29 mouse cellular contexts compared by ENCODE assay signal in genomic region chr9:105989468-105989867, GRCm38 (mm10). TPM values are rescaled to one million over a fixed set of nuclear protein-coding genes. Genes with fewer than 3 reads are reported as not detected.
DNase-seq lines count a peak whose midpoint lies in the region; ATAC-seq and TF ChIP-seq lines count a peak whose summit lies in the region.
"Had no signal": no experiment of that assay in that cellular context is flagged by ENCODE, and none has a peak within 500 bp of the region (broad histone marks: within the 10 kb centered on the region; RNA-seq: fewer than 3 reads in every experiment).

No protein-coding gene starts in this region.

- no peak overlapping the region for H3K9ac ChIP-seq in forebrain, embryonic 14.5 days (ENCODE audit: low read length)
- no peak overlapping the region for H3K9ac ChIP-seq in midbrain, embryonic 11.5 days (ENCODE audit: low read length)
- H3K9ac ChIP-seq in midbrain, embryonic 13.5 days (replicated peaks) = no peak overlapping the region
- H3K9ac ChIP-seq: embryonic facial prominence, embryonic 12.5 days; embryonic facial prominence, embryonic 15.5 days; forebrain, embryonic 13.5 days; heart, embryonic 13.5 days; hindbrain, embryonic 14.5 days had no signal

- no peaks in the 10 kb centered on the region for H3K36me3 ChIP-seq in forebrain, embryonic 14.5 days (ENCODE audit: control insufficient read depth, insufficient read depth, low read length)
- no peaks in the 10 kb centered on the region for H3K36me3 ChIP-seq in forebrain, embryonic 10.5 days (replicated peaks)
- H3K36me3 ChIP-seq in midbrain, embryonic 11.5 days (ENCODE audit: control insufficient read depth, insufficient read depth, low read length) = no peaks in the 10 kb centered on the region
- H3K36me3 ChIP-seq in midbrain, embryonic 13.5 days = no peaks in the 10 kb centered on the region
- H3K36me3 ChIP-seq: embryonic facial prominence, embryonic 12.5 days; embryonic facial prominence, embryonic 15.5 days; heart, embryonic 10.5 days; heart, embryonic 13.5 days had no signal

- 78% methylated on average over 6 of the region's 6 CpGs for WGBS in forebrain, embryonic 14.5 days
- 89% methylated on average over 6 of the region's 6 CpGs for WGBS in forebrain, embryonic 10.5 days
- whole genome bisulfite sequencing in midbrain, embryonic 11.5 days = 91% methylated on average over 6 of the region's 6 CpGs
- WGBS in midbrain, embryonic 13.5 days = 86% methylated on average over 6 of the region's 6 CpGs
- 84% methylated on average over 6 of the region's 6 CpGs for WGBS in lung, adult 2 months

- DNase-seq in forebrain, embryonic 14.5 days (ENCODE audit: low spot score) = peak; percentile 25
- DNase-seq in forebrain, embryonic 10.5 days (ENCODE audit: extremely low spot score, low spot score) = no peak
- peak; percentile 20 to 38 for DNase-seq in frontal cortex, postnatal 10 days (ENCODE audit: low spot score in 2 of 2)
- no peak for DNase-seq in frontal cortex, postnatal 14 days (ENCODE audit: low spot score in 2 of 2)
- DNase-seq in midbrain, embryonic 11.5 days (ENCODE audit: low spot score, missing footprints) = peak; percentile 41
- peak; percentile 35 for DNase-seq in brain, embryonic 14.5 days (ENCODE audit: low read depth)
- no peak for DNase-seq in lung, adult 2 months
- DNase-seq: adrenal gland, adult 8-10 months; adrenal gland, postnatal 25 days; cerebellum, adult 11 months; cerebellum, adult 2 months; cerebellum, adult 9-11 months; cerebellum, postnatal 25 days; gastrocnemius, postnatal 10 days; gastrocnemius, postnatal 36 days; heart, adult 2 months; heart, postnatal 14 days; heart, postnatal 4 days had no signal

- H3K9me3 ChIP-seq in forebrain, embryonic 14.5 days (replicated peaks; ENCODE audit: control insufficient read depth, low read length) = no peaks in the 10 kb centered on the region
- no peaks in the 10 kb centered on the region for H3K9me3 ChIP-seq in forebrain, embryonic 10.5 days
- no peaks in the 10 kb centered on the region for H3K9me3 ChIP-seq in midbrain, embryonic 11.5 days (ENCODE audit: control insufficient read depth, low read length)
- H3K9me3 ChIP-seq in midbrain, embryonic 13.5 days = no peaks in the 10 kb centered on the region
- H3K9me3 ChIP-seq: embryonic facial prominence, embryonic 12.5 days; embryonic facial prominence, embryonic 15.5 days; forebrain, embryonic 13.5 days; heart, embryonic 10.5 days; heart, embryonic 13.5 days had no signal

- H3K4me1 ChIP-seq in forebrain, embryonic 14.5 days (ENCODE audit: control insufficient read depth, insufficient read depth, low read length) = peaks cover 8% of the 10 kb centered on the region; the same call in 1 of the 2 replicates
- peaks cover 12% of the 10 kb centered on the region for H3K4me1 ChIP-seq in forebrain, embryonic 10.5 days
- H3K4me1 ChIP-seq in midbrain, embryonic 11.5 days (ENCODE audit: control insufficient read depth, insufficient read depth, low read length) = peaks cover 6% of the 10 kb centered on the region
- peaks cover 11% of the 10 kb centered on the region for H3K4me1 ChIP-seq in midbrain, embryonic 13.5 days (replicated peaks)
- no peaks in the 10 kb centered on the region for H3K4me1 ChIP-seq in lung, adult 2 months (ENCODE audit: control insufficient read depth, insufficient read depth, low read length)
- H3K4me1 ChIP-seq: embryonic facial prominence, embryonic 12.5 days; embryonic facial prominence, embryonic 15.5 days; heart, embryonic 10.5 days; heart, embryonic 13.5 days had no signal

- no peak overlapping the region for H3K4me2 ChIP-seq in forebrain, embryonic 14.5 days (ENCODE audit: low read length)
- no peak overlapping the region for H3K4me2 ChIP-seq in midbrain, embryonic 11.5 days
- H3K4me2 ChIP-seq in midbrain, embryonic 13.5 days (replicated peaks) = no peak overlapping the region
- H3K4me2 ChIP-seq: embryonic facial prominence, embryonic 12.5 days; embryonic facial prominence, embryonic 15.5 days; forebrain, embryonic 13.5 days; heart, embryonic 13.5 days; hindbrain, embryonic 14.5 days had no signal

- ATAC-seq in forebrain, embryonic 14.5 days = no peak
- ATAC-seq in midbrain, embryonic 11.5 days (ENCODE audit: low FRiP score) = no peak
- ATAC-seq in midbrain, embryonic 13.5 days = no peak
- ATAC-seq: activated CD4-positive, CD25-positive, alpha-beta regulatory T cell, adult 4 months; forebrain, embryonic 13.5 days; hindbrain, postnatal 0 days; inflammation-experienced regulatory T-cells, adult 6 months had no signal

- H3K27me3 ChIP-seq in forebrain, embryonic 14.5 days (replicated peaks; ENCODE audit: control insufficient read depth, insufficient read depth, low read length) = no peaks in the 10 kb centered on the region
- H3K27me3 ChIP-seq in forebrain, embryonic 10.5 days (ENCODE audit: poor library complexity, severe bottlenecking) = no peaks in the 10 kb centered on the region
- no peaks in the 10 kb centered on the region for H3K27me3 ChIP-seq in midbrain, embryonic 11.5 days (ENCODE audit: control insufficient read depth, insufficient read depth, low read length)
- no peaks in the 10 kb centered on the region for H3K27me3 ChIP-seq in midbrain, embryonic 13.5 days
- H3K27me3 ChIP-seq: embryonic facial prominence, embryonic 12.5 days; embryonic facial prominence, embryonic 15.5 days; forebrain, embryonic 13.5 days had no signal

- H3K27ac ChIP-seq in forebrain, embryonic 14.5 days (ENCODE audit: low read depth, low read length) = no peak overlapping the region
- H3K27ac ChIP-seq in forebrain, embryonic 10.5 days = no peak overlapping the region
- no peak overlapping the region for H3K27ac ChIP-seq in midbrain, embryonic 11.5 days (ENCODE audit: low read depth, low read length)
- no peak overlapping the region for H3K27ac ChIP-seq in midbrain, embryonic 13.5 days
- H3K27ac ChIP-seq: embryonic facial prominence, embryonic 12.5 days; embryonic facial prominence, embryonic 15.5 days; forebrain, embryonic 13.5 days; heart, adult 2 months; heart, embryonic 10.5 days; heart, embryonic 13.5 days; hindbrain, embryonic 14.5 days; hindbrain, postnatal 0 days had no signal

- no peak overlapping the region for H3K4me3 ChIP-seq in forebrain, embryonic 14.5 days (ENCODE audit: low read depth, low read length)
- H3K4me3 ChIP-seq in forebrain, embryonic 10.5 days = no peak overlapping the region
- H3K4me3 ChIP-seq in midbrain, embryonic 11.5 days (ENCODE audit: low read depth, low read length) = no peak overlapping the region
- H3K4me3 ChIP-seq in midbrain, embryonic 13.5 days (replicated peaks) = no peak overlapping the region
- H3K4me3 ChIP-seq in lung, adult 2 months (replicated peaks; ENCODE audit: extremely low read depth, low read depth, low read length) = no peak overlapping the region
- H3K4me3 ChIP-seq: embryonic facial prominence, embryonic 12.5 days; embryonic facial prominence, embryonic 15.5 days; forebrain, embryonic 13.5 days; heart, adult 2 months; heart, embryonic 10.5 days; heart, embryonic 13.5 days had no signal

- TF ChIP-seq CTCF in brain, embryonic 14.5 days (IDR thresholded peaks at IDR 0.05; ENCODE audit: borderline replicate concordance, extremely low read depth, insufficient read depth, insufficient read length) = no peak
- no peak for TF ChIP-seq CTCF in lung, adult 2 months (IDR thresholded peaks at IDR 0.05; ENCODE audit: insufficient read depth, low read length)

- no peak for TF ChIP-seq POLR2A in brain, embryonic 14.5 days (IDR thresholded peaks at IDR 0.05; ENCODE audit: borderline replicate concordance, extremely low read depth, insufficient read depth, insufficient read length, poor library complexity, severe bottlenecking)
- no peak for TF ChIP-seq POLR2A in lung, adult 2 months (IDR thresholded peaks at IDR 0.05; ENCODE audit: borderline replicate concordance, extremely low read depth, low read depth, low read length)

RNA-seq across cellular contexts. Expression of gene Col6a5, which starts 29.0 kb away (rescaled TPM):
- polyA plus RNA-seq in forebrain, embryonic 14.5 days (2014; fragmentation: Nextera tagmentation; extraction: Ambion mirVana) = 0.10 and 0.15 TPM in 2 replicates
- not detected in 2 replicates for polyA plus RNA-seq in forebrain, embryonic 10.5 days (2016; fragmentation: Nextera tagmentation; extraction: Ambion mirVana)
- 0.03 TPM in 2 replicates for polyA plus RNA-seq in midbrain, embryonic 11.5 days (2014; fragmentation: Nextera tagmentation; extraction: Ambion mirVana)
- 0.09 TPM in 2 replicates for polyA plus RNA-seq in midbrain, embryonic 13.5 days (2015; fragmentation: Nextera tagmentation; extraction: Ambion mirVana)
- 0.57 and 1.00 TPM in 2 replicates for polyA plus RNA-seq in brain, embryonic 14.5 days (2012; rRNA removed)
- 0.41 and 1.0 TPM in 2 replicates for polyA plus RNA-seq in lung, adult 2 months (2012; rRNA removed)
- polyA plus RNA-seq: activated CD4-positive, CD25-positive, alpha-beta regulatory T cell, adult 4 months; heart, embryonic 10.5 days; hindbrain, embryonic 11.5 days; hindbrain, embryonic 14.5 days; inflammation-experienced regulatory T-cells, adult 6 months had no signal

Comparison
In these comparisons a context has a peak if more than half of its experiments do, and no peak if none do; other contexts are left out.
1. DNase-seq: peak in forebrain, embryonic 14.5 days (single experiment), frontal cortex, postnatal 10 days (2 of 2), midbrain, embryonic 11.5 days (single experiment) and brain, embryonic 14.5 days (single experiment); none in forebrain, embryonic 10.5 days (single experiment), frontal cortex, postnatal 14 days (0 of 2) and lung, adult 2 months (single experiment).